ENCODE assay signal across 8 mouse cellular contexts in the genomic region with DNA sequence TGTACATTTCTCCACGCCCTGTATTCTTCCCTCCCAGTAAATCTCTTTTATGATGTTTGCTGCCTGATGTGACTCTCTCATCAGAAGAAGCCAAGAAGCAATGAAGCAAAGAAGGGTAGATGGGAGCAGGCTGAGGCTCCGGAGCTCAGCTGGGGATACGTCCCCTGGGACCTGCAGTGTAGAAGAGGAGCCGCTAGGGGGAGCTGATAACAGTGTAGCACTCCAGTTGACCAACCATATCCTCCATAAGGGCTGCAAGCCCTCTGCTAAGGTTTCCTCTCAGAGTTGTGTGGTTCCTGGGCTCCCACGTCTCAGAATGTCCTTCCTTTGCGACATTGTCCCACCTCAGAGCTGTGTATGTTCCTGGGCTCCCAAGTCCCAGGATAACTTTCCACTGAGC. TPM values are rescaled to one million over a fixed set of nuclear protein-coding genes. Genes with fewer than 3 reads are reported as not detected.
DNase-seq lines count a peak whose midpoint lies in the region; ATAC-seq and TF ChIP-seq lines count a peak whose summit lies in the region.

No protein-coding gene starts in this region.

- POLR2A ChIA-PET in Patski (lab: Charles Lee) = no interaction called here

- 41% methylated on average over 6 of the region's 6 CpGs for WGBS in limb, embryonic 11.5 days

- intact Hi-C loops in left cerebral cortex, adult 2 months (cut with DNase I) = loop anchor here (10.0 kb wide), 1 partner anchor 804 kb away; no protein-coding TSS in a partner anchor
- intact Hi-C loops in left cerebral cortex, postnatal 36 days (cut with DNase I) = no loop called here

- in situ Hi-C loops in Patski (cut with MboI; ENCODE audit: low pct_unique_long_range_greater_than_20kb) = no loop called here

- H3K27ac ChIP-seq in left cerebral cortex, adult 2 months = no peak overlapping the region
- no peak overlapping the region for H3K27ac ChIP-seq in limb, embryonic 11.5 days (replicated peaks; ENCODE audit: low read depth, low read length)

- no peaks in the 10 kb centered on the region for H3K36me3 ChIP-seq in limb, embryonic 11.5 days (ENCODE audit: control insufficient read depth, insufficient read depth, low read length)

- no peaks in the 10 kb centered on the region for H3K27me3 ChIP-seq in Patski
- no peaks in the 10 kb centered on the region for H3K27me3 ChIP-seq in limb, embryonic 11.5 days (ENCODE audit: control insufficient read depth, insufficient read depth, low read length)

- no peaks in the 10 kb centered on the region for H3K4me1 ChIP-seq in limb, embryonic 11.5 days (ENCODE audit: control insufficient read depth, insufficient read depth, low read length)

- no peak overlapping the region for H3K4me2 ChIP-seq in limb, embryonic 11.5 days (ENCODE audit: low read depth, severe bottlenecking)

- CTCF ChIA-PET in Patski (lab: Charles Lee) = interaction anchor here (0.6 to 1.9 kb wide), 6 partner anchors 9 to 50 kb away, joined by 3 to 13 read pairs (median 4); no protein-coding TSS in a partner anchor

- TF ChIP-seq CTCF in left cerebral cortex, adult 2 months (IDR thresholded peaks at IDR 0.05) = peak; percentile 69
- TF ChIP-seq CTCF in Patski (IDR thresholded peaks at IDR 0.05) = peak; percentile 70

- H3K4me3 ChIP-seq in left cerebral cortex, adult 2 months = no peak overlapping the region
- H3K4me3 ChIP-seq in limb, embryonic 11.5 days (ENCODE audit: low read depth, low read length) = no peak overlapping the region

- H3K9me3 ChIP-seq in limb, embryonic 11.5 days (ENCODE audit: control insufficient read depth, low read length) = no peaks in the 10 kb centered on the region

- no peak overlapping the region for H3K9ac ChIP-seq in limb, embryonic 11.5 days (ENCODE audit: low read length)

- ATAC-seq in Patski = no peak
- peak; percentile 82 for ATAC-seq in granulocyte monocyte progenitor cell, adult 5-6 weeks (replicated peaks; ENCODE audit: poor library complexity, severe bottlenecking)
- ATAC-seq in limb, embryonic 11.5 days (ENCODE audit: insufficient number of reproducible peaks, low FRiP score, low TSS enrichment, low read depth) = no peak

- peak; percentile 10 to 28 for DNase-seq in left cerebral cortex, adult 2 months (ENCODE audit: extremely low spot score in 1 of 2, low spot score in 2 of 2)
- DNase-seq in left cerebral cortex, postnatal 36 days (ENCODE audit: low spot score in 2 of 2) = no peak
- DNase-seq in Patski (ENCODE audit: low read depth, low spot score) = no peak
- DNase-seq in cerebellum, postnatal 10 days = peak; percentile 49 to 57
- DNase-seq in limb, embryonic 11.5 days (ENCODE audit: low spot score) = peak; percentile 66
- peak; percentile 15 for DNase-seq in retina, adult 2 months (ENCODE audit: low read depth, low spot score)
- peak; percentile 38 for DNase-seq in yolk sac, embryonic 10.5 days (ENCODE audit: low spot score)

RNA-seq across cellular contexts. Expression of a gene that starts 45.5 kb away (rescaled TPM):
- 10 to 100 TPM; 21.6 to 22.8 TPM for total RNA-seq in left cerebral cortex, adult 2 months (2021)
- 10 to 100 TPM; 22.3 to 23.5 TPM for total RNA-seq in left cerebral cortex, postnatal 36 days (2021)
- 62.4 TPM for polyA plus RNA-seq in Patski (2021)
- 67.8 and 79.6 TPM in 2 replicates for total RNA-seq in granulocyte monocyte progenitor cell, adult 5-6 weeks (2014; fragmentation: Nextera tagmentation)
- total RNA-seq in granulocyte monocyte progenitor cell, adult 5-6 weeks (2017) = 55.7 and 58.3 TPM in 2 replicates
- polyA plus RNA-seq in limb, embryonic 11.5 days (2014; fragmentation: Nextera tagmentation; extraction: Ambion mirVana) = 75.8 and 87.6 TPM in 2 replicates

RNA-seq across cellular contexts. Expression of a gene that starts 47.9 kb away (rescaled TPM):
- 10 to 100 TPM; 72.9 to 87.5 TPM for total RNA-seq in left cerebral cortex, adult 2 months (2021)
- 10 to 100 TPM; 69.3 to 69.7 TPM for total RNA-seq in left cerebral cortex, postnatal 36 days (2021)
- polyA plus RNA-seq in Patski (2021) = 31.4 TPM
- total RNA-seq in granulocyte monocyte progenitor cell, adult 5-6 weeks (2014; fragmentation: Nextera tagmentation) = 0.53 TPM in 1 of 2 replicates, not detected in the other
- under 0.01 and 0.13 TPM in 2 replicates for total RNA-seq in granulocyte monocyte progenitor cell, adult 5-6 weeks (2017)
- polyA plus RNA-seq in limb, embryonic 11.5 days (2014; fragmentation: Nextera tagmentation; extraction: Ambion mirVana) = 1.9 and 2.0 TPM in 2 replicates

Comparison
In these comparisons a context has a peak if more than half of its experiments do, and no peak if none do; other contexts are left out.
1. DNase-seq: peak in left cerebral cortex, adult 2 months (2 of 2), cerebellum, postnatal 10 days (2 of 2), limb, embryonic 11.5 days (single experiment), retina, adult 2 months (single experiment) and yolk sac, embryonic 10.5 days (single experiment); none in left cerebral cortex, postnatal 36 days (0 of 2) and Patski (single experiment).
2. RNA of a gene that starts 47.9 kb away (total RNA-seq): 72.9 to 87.5 TPM in left cerebral cortex, adult 2 months and 69.3 to 69.7 TPM in left cerebral cortex, postnatal 36 days; under 0.01 to 0.53 TPM in granulocyte monocyte progenitor cell, adult 5-6 weeks; every median in the first group is over 10 times any median in the second.